Mouse (Mus musculus) midbrain, embryonic 14.5 days (tissue): ENCODE data around the gene Olfr807. TPM values are rescaled to one million over a fixed set of nuclear protein-coding genes. Genes with fewer than 3 reads are reported as not detected.

Experiments
- microRNA-seq: library from miRNA; unstranded; fragments of <30 nt; microRNA quantifications from one replicate; pipeline ENCODE4, GENCODE M21; 2016
- polyA plus RNA-seq: library from polyadenylated mRNA; unstranded; fragments of >200 nt; fragmentation: Nextera tagmentation; extraction: Ambion mirVana; gene quantifications from 2 replicates; pipeline ENCODE4 v1.2.1, GENCODE M21; 2014

Gene Olfr807
- polyA plus RNA-seq, 1 experiment from 2014 or later: not detected

Small RNA genes within 50 kb of the gene (microRNA-seq; reads per million reads assigned to microRNA genes)
- gene Gm24485: not detected

Other genes starting within 250 kb of the Olfr807 start
- gene Olfr791, start 236.0 kb downstream of the Olfr807 start, polyA plus RNA-seq: not detected in 2 replicates
- gene Olfr792, start 218.6 kb downstream of the Olfr807 start, polyA plus RNA-seq: not detected in 2 replicates
- gene Olfr794, start 190.1 kb downstream of the Olfr807 start, polyA plus RNA-seq: not detected in 2 replicates
- not detected in 2 replicates for gene Olfr796, start 145.2 kb downstream of the Olfr807 start, polyA plus RNA-seq
- gene Olfr798, start 129.9 kb downstream of the Olfr807 start, polyA plus RNA-seq: not detected in 2 replicates
- gene Olfr799, start 120.3 kb downstream of the Olfr807 start, polyA plus RNA-seq: not detected in 2 replicates
- not detected in 2 replicates for gene Olfr800, start 100.1 kb downstream of the Olfr807 start, polyA plus RNA-seq
- gene Olfr801, start 83.9 kb downstream of the Olfr807 start, polyA plus RNA-seq: not detected in 2 replicates
- 0.04 TPM in 1 of 2 replicates, not detected in the other for gene Olfr802, start 69.6 kb downstream of the Olfr807 start, polyA plus RNA-seq
- not detected in 2 replicates for gene Olfr803, start 63.5 kb downstream of the Olfr807 start, polyA plus RNA-seq
- not detected in 2 replicates for gene Olfr804, start 54.6 kb downstream of the Olfr807 start, polyA plus RNA-seq
- gene Olfr805, start 28.4 kb downstream of the Olfr807 start, polyA plus RNA-seq: not detected in 2 replicates
- gene Olfr806, start 15.9 kb downstream of the Olfr807 start, polyA plus RNA-seq: not detected in 2 replicates
- not detected in 2 replicates for gene Olfr808, start 7.7 kb upstream of the Olfr807 start, polyA plus RNA-seq
- not detected in 2 replicates for gene Olfr809, start 16.8 kb upstream of the Olfr807 start, polyA plus RNA-seq
- not detected in 2 replicates for gene Olfr810, start 37.1 kb upstream of the Olfr807 start, polyA plus RNA-seq
- gene Olfr811, start 46.6 kb upstream of the Olfr807 start, polyA plus RNA-seq: not detected in 2 replicates
- not detected in 2 replicates for gene Olfr812, start 88.3 kb upstream of the Olfr807 start, polyA plus RNA-seq
- not detected in 2 replicates for gene Olfr813, start 97.6 kb upstream of the Olfr807 start, polyA plus RNA-seq
- gene Olfr814, start 122.1 kb upstream of the Olfr807 start, polyA plus RNA-seq: not detected in 2 replicates
- not detected in 2 replicates for gene Olfr815, start 148.1 kb upstream of the Olfr807 start, polyA plus RNA-seq
- not detected in 2 replicates for gene Olfr816, start 157.8 kb upstream of the Olfr807 start, polyA plus RNA-seq
- not detected in 2 replicates for gene Olfr818, start 191.3 kb upstream of the Olfr807 start, polyA plus RNA-seq
- gene Olfr819, start 209.5 kb upstream of the Olfr807 start, polyA plus RNA-seq: not detected in 2 replicates
- gene Olfr247, start 218.3 kb upstream of the Olfr807 start, polyA plus RNA-seq: not detected in 2 replicates
- gene Gm10310, start 227.3 kb upstream of the Olfr807 start, polyA plus RNA-seq: not detected in 2 replicates